Mouse (Mus musculus): ENCODE measurements around the gene Cfap65.

GRCm38 (mm10) chr1:74855156-74855555 is 80.2 kb downstream of the Cfap65 start:
- no peak for TF ChIP-seq MAFK (IDR thresholded peaks at IDR 0.05; ENCODE audit: insufficient read depth, low read depth, low read length)
- TF ChIP-seq HCFC1 (IDR thresholded peaks at IDR 0.05; ENCODE audit: borderline replicate concordance, insufficient read depth, low read length): no peak
- TF ChIP-seq ZC3H11A (IDR thresholded peaks at IDR 0.05; ENCODE audit: borderline replicate concordance, low read depth, low read length): no peak
- TF ChIP-seq CHD2 (IDR thresholded peaks at IDR 0.05; ENCODE audit: low read depth, low read length): no peak
- TF ChIP-seq ZNF384 (IDR thresholded peaks at IDR 0.05; ENCODE audit: low read depth, low read length): no peak
